Mouse (Mus musculus): ENCODE measurements around the gene Zscan20.

GRCm38 (mm10) chr4:128609276-128609924 lies 498 bp downstream of the Zscan20 start:
- TF ChIP-seq CTCF (IDR thresholded peaks at IDR 0.05; ENCODE audit: insufficient read depth, low read depth, low read length) (no peak), POLR2A (IDR thresholded peaks at IDR 0.05; ENCODE audit: insufficient read depth, low read depth, low read length) (no peak)

Data from olfactory bulb, adult 2 months (tissue).